Mouse (Mus musculus) kidney, adult 2 months (tissue): ENCODE measurements at regions not wholly inside any gene's neighbourhood (a gene's known extent, or its start where the extent isn't known, plus 50 kb on each side); places are given as distances from the start of the nearest gene placed in this dataset.

Source experiments
- CTCF ChIP-seq: fragments of 200-500 bp; conservative IDR thresholded peaks from 2 replicates; pipeline ENCODE4 v1.5.1; 2011; ENCODE audit warnings: low read depth, mild to moderate bottlenecking, control low read depth, low read length, moderate library complexity, mixed read lengths; ENCODE audit not compliant: insufficient read depth, insufficient read length
- POLR2A ChIP-seq: fragments of 200-500 bp; IDR thresholded peaks from one replicate; pipeline ENCODE4 v1.6.1; 2011; ENCODE audit warnings: low read depth, low read length, control low read depth

GRCm38 (mm10) chr13:47735426-47736063 is 525.5 kb upstream of the Id4 start:
- no peak for TF ChIP-seq CTCF
- TF ChIP-seq POLR2A: no peak
